Mouse (Mus musculus) ES-Bruce4 (cell line): Measurements from ENCODE around the gene Ywhab. TPM values are rescaled to one million over a fixed set of nuclear protein-coding genes. Genes with fewer than 3 reads are reported as not detected.

Experiments used
- H3K27ac ChIP-seq: 2 replicates; pipeline ENCODE4 v1.5.1; 2012; ENCODE audit warnings: low read length, inconsistent platforms; ENCODE audit not compliant: insufficient read depth
- H3K27me3 ChIP-seq: 2 replicates; pipeline ENCODE4 v1.6.1; 2012; ENCODE audit warnings: mild to moderate bottlenecking, low read length, inconsistent platforms; ENCODE audit not compliant: control insufficient read depth, poor library complexity, insufficient read depth, severe bottlenecking
- H3K36me3 ChIP-seq: 2 replicates; pipeline ENCODE4 v1.6.1; 2012; ENCODE audit warnings: inconsistent platforms, mild to moderate bottlenecking, low read length, moderate library complexity; ENCODE audit not compliant: control insufficient read depth, poor library complexity, insufficient read depth, severe bottlenecking
- H3K4me1 ChIP-seq: one replicate; pipeline ENCODE4 v1.8.1; 2011; ENCODE audit warnings: low read length; ENCODE audit not compliant: control insufficient read depth, insufficient read depth
- H3K4me3 ChIP-seq: 2 replicates; pipeline ENCODE4 v1.5.1; 2011; ENCODE audit warnings: low read depth, mild to moderate bottlenecking, low read length
- H3K9ac ChIP-seq: 2 replicates; pipeline ENCODE4 v1.6.1; 2012; ENCODE audit warnings: low read depth, mild to moderate bottlenecking, inconsistent platforms; ENCODE audit not compliant: poor library complexity, severe bottlenecking
- H3K9me3 ChIP-seq: replicated peaks from 2 replicates; pipeline ENCODE4 v1.6.1; 2012; ENCODE audit warnings: mild to moderate bottlenecking, low read length, inconsistent platforms; ENCODE audit not compliant: control insufficient read depth, poor library complexity, insufficient read depth, severe bottlenecking
- CTCF ChIP-seq: IDR thresholded peaks from one replicate; pipeline ENCODE4 v1.8.1; 2011; ENCODE audit warnings: low read depth, low read length
- EP300 ChIP-seq: IDR thresholded peaks from 2 replicates; pipeline ENCODE4 v1.6.1; 2011; ENCODE audit warnings: low read depth, low read length; ENCODE audit not compliant: insufficient read depth
- POLR2A ChIP-seq: IDR thresholded peaks from one replicate; pipeline ENCODE4 v1.8.1; 2011; ENCODE audit warnings: low read length; ENCODE audit not compliant: insufficient read depth
- polyA plus RNA-seq: library from polyadenylated mRNA; stranded (reverse); fragments of >200 nt; gene quantifications from 2 replicates; pipeline ENCODE4 v1.2.4, GENCODE M21; 2011; ENCODE audit warnings: low read depth; ENCODE audit not compliant: missing spikeins, insufficient read depth, insufficient read length

Ywhab gene
- polyA plus RNA-seq, 1 experiment = 137 TPM

DNA sequence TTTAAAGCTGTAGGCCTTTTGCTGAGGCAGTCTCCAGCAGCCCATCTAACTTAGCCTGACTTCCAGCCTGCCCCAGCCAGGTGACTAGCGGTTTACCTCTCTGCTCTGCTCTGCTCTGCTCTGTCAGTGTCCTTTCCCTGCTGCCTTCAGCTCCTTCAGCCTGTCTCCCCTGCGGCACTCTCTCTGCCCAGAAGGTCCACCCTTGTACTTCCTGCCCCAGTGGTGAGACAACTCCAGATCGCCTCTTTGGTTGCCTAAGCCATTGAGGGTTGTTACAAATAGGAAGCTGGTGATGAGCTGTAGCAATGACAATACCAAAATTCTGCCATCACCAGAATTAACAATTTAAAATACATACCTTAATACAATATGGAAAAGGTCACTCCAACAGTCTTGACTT lies 16.2 kb downstream of the Ywhab start:
- H3K27me3 ChIP-seq = no peaks in the 10 kb centered on the region
- H3K4me3 ChIP-seq = no peak overlapping the region
- H3K36me3 ChIP-seq = peaks cover 41% of the 10 kb centered on the region
- TF ChIP-seq EP300 (no peak), CTCF (no peak), POLR2A (no peak)
- no peaks in the 10 kb centered on the region for H3K4me1 ChIP-seq
- H3K27ac ChIP-seq = no peak overlapping the region
- no peaks in the 10 kb centered on the region for H3K9me3 ChIP-seq
- H3K9ac ChIP-seq = no peak overlapping the region

DNA sequence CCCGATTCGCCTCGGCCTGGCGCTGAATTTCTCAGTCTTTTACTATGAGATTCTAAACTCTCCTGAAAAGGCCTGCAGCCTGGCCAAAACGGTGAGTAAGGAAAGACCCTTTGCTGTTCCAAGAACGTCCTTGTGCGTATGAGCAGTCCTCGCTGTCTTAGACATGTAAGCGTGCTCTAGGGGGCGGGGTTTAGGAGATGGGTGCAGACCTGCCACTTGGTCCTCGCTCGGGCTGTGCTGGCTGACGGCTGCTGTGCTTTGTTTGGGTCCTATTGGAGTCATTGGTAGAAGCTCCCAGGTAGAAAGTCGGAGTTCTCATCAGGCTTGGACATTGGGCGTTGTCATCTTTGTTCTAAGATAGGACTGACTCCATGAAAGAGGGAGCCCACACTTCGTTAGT lies 20.5 kb downstream of the Ywhab start:
- Histone ChIP-seq H3K9ac (no peak overlapping the region), H3K27me3 (no peaks in the 10 kb centered on the region), H3K4me1 (no peaks in the 10 kb centered on the region), H3K4me3 (no peak overlapping the region), H3K9me3 (no peaks in the 10 kb centered on the region), H3K36me3 (peaks cover 58% of the 10 kb centered on the region), H3K27ac (no peak overlapping the region)
- TF ChIP-seq POLR2A = no peak
- TF ChIP-seq CTCF = no peak
- no peak for TF ChIP-seq EP300

DNA sequence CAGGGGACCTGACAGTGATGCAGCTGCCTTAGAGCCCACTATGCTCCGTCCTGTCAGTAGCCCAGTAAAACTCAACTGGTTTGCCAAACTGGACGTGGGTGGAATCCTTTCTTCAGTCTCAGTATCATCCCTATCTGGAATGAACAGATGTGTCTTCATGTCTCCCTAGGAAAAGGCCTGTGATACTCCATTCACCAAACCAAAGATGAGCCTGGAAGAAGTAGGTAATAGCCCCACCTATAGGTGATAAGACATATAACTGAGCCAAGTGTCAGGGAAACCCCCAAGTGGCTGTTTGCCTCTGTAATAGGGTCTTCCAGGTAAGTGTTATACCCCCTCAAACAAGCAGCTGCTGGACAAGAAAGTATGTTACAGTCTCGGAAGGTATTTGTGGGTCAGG lies 24.1 kb downstream of the Ywhab start:
- TF ChIP-seq POLR2A (no peak), EP300 (no peak), CTCF (no peak)
- no peak overlapping the region for H3K9ac ChIP-seq
- no peak overlapping the region for H3K4me3 ChIP-seq
- H3K27me3 ChIP-seq = no peaks in the 10 kb centered on the region
- peaks cover 33% of the 10 kb centered on the region for H3K36me3 ChIP-seq
- H3K4me1 ChIP-seq = peaks cover 2% of the 10 kb centered on the region
- H3K9me3 ChIP-seq = no peaks in the 10 kb centered on the region
- H3K27ac ChIP-seq = no peak overlapping the region

DNA sequence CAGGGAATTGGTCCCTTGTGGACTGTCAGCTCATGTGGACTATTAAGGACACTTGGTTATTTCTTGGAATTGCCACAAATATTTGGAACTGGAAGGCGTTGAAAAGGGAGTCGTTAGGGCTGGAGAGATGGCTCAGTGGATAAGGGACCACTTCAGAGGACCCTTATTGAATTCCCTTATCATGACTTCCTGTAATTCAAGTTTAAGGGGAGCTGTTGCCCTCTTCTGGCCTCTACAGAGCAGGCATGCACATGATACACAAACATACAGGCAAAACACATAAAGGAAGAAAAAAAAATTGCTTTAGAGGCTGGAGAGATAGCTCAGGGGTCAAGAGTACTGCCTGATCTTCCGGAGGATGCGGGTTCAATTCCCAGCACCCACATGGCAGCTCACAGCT lies 25.2 kb downstream of the Ywhab start:
- peaks cover 26% of the 10 kb centered on the region for H3K36me3 ChIP-seq
- no peaks in the 10 kb centered on the region for H3K9me3 ChIP-seq
- TF ChIP-seq POLR2A = no peak
- no peak for TF ChIP-seq CTCF
- TF ChIP-seq EP300 = no peak
- H3K27me3 ChIP-seq = no peaks in the 10 kb centered on the region
- H3K4me1 ChIP-seq = peaks cover 2% of the 10 kb centered on the region
- no peak overlapping the region for H3K4me3 ChIP-seq
- H3K9ac ChIP-seq = no peak overlapping the region
- H3K27ac ChIP-seq = no peak overlapping the region

DNA sequence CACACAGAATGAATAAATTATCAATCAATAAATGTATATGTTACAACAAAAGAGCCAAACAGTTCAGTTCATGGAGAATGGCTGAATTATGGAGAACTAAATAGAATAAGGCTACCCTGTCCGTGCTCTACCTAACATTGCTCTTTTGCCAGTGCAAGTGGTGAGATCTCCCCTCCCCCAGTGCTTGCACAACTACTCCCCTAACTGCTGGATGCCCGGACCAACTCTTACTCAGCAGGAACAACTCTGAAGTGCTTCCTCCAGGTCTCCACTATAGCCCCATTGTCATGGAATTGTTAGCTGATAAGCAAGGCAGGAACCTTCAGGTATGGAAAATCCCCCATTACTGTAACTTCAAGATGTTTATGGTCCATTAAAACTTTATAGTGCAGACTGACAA lies 27.3 kb downstream of the Ywhab start:
- no peaks in the 10 kb centered on the region for H3K9me3 ChIP-seq
- no peak overlapping the region for H3K9ac ChIP-seq
- no peak overlapping the region for H3K4me3 ChIP-seq
- H3K27ac ChIP-seq = no peak overlapping the region
- H3K4me1 ChIP-seq = peaks cover 2% of the 10 kb centered on the region
- H3K36me3 ChIP-seq = peaks cover 7% of the 10 kb centered on the region
- TF ChIP-seq EP300 (no peak), POLR2A (no peak), CTCF (no peak)
- no peaks in the 10 kb centered on the region for H3K27me3 ChIP-seq

DNA sequence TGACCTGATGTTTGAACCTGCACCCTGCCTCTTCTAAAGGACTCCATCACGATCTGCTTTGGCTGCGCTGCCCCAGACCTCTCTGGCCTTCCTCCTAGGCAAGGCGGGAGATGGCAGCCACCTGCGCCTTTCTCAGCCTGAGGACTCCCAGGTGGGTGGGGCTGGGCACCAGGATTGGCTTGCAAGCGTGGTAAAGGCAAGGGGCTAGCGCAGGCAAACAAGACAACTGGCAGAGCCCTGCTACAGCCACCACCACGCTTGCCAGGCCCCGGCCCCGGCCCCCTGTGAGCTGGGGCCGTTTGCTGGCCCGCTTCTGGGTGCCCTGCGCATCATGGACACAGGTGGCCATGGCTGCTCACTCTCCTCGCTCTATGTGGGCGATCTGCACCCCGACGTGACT lies 30.4 kb downstream of the Ywhab start, which contains the start of gene Pabpc1l:
Gene Pabpc1l (plus strand): TSS at position 301 of the 400 bp plus-strand sequence.
- Histone ChIP-seq H3K9me3 (no peaks in the 10 kb centered on the region), H3K27ac (no peak within 1 kb of the TSS), H3K27me3 (no peaks in the 10 kb centered on the region), H3K9ac (no peak within 1 kb of the TSS), H3K36me3 (no peaks in the 10 kb centered on the region), H3K4me3 (no peak within 1 kb of the TSS), H3K4me1 (peaks cover 2% of the 10 kb centered on the region)
- TF ChIP-seq POLR2A (no peak), CTCF (no peak), EP300 (no peak)
